Mouse (Mus musculus) limb, embryonic 11.5 days (tissue): ENCODE results near the gene Iqcc. TPM values are rescaled to one million over a fixed set of nuclear protein-coding genes. Genes with fewer than 3 reads are reported as not detected.

Experiments
- ATAC-seq: fragments of 200-750 bp; cut with Nextera tagmentation; 2 replicates; pipeline ENCODE4 v1.8.0; 2017; ENCODE audit warnings: low read depth; ENCODE audit not compliant: insufficient number of reproducible peaks, low FRiP score, low TSS enrichment
- DNase-seq: peaks from one replicate; pipeline ENCODE4 v3.0.0-alpha.2; 2015; ENCODE audit warnings: low spot score
- H3K27ac ChIP-seq: fragments of 300-500 bp; sonication (generic); replicated peaks from 2 replicates; pipeline ENCODE4 v1.5.1; 2014; ENCODE audit warnings: low read depth, mild to moderate bottlenecking, low read length
- H3K27me3 ChIP-seq: fragments of 300-500 bp; sonication (generic); 2 replicates; pipeline ENCODE4 v1.6.1; 2014; ENCODE audit warnings: mild to moderate bottlenecking, low read length, mixed read lengths; ENCODE audit not compliant: control insufficient read depth, insufficient read depth
- H3K36me3 ChIP-seq: fragments of 300-500 bp; sonication (generic); 2 replicates; pipeline ENCODE4 v1.6.1; 2014; ENCODE audit warnings: mild to moderate bottlenecking, low read length, moderate library complexity, mixed read lengths; ENCODE audit not compliant: control insufficient read depth, insufficient read depth
- H3K4me1 ChIP-seq: fragments of 300-500 bp; sonication (generic); 2 replicates; pipeline ENCODE4 v1.6.1; 2014; ENCODE audit warnings: low read length, mixed read lengths; ENCODE audit not compliant: control insufficient read depth, insufficient read depth
- H3K4me2 ChIP-seq: fragments of 300-500 bp; sonication (generic); 2 replicates; pipeline ENCODE4 v1.6.1; 2014; ENCODE audit warnings: low read depth, mild to moderate bottlenecking, moderate library complexity; ENCODE audit not compliant: severe bottlenecking
- H3K4me3 ChIP-seq: fragments of 300-500 bp; sonication (generic); 2 replicates; pipeline ENCODE4 v1.5.1; 2014; ENCODE audit warnings: low read depth, low read length
- H3K9ac ChIP-seq: fragments of 300-500 bp; sonication (generic); 2 replicates; pipeline ENCODE4 v1.6.1; 2014; ENCODE audit warnings: mild to moderate bottlenecking, low read length
- H3K9me3 ChIP-seq: fragments of 300-500 bp; sonication (generic); 2 replicates; pipeline ENCODE4 v1.6.1; 2016; ENCODE audit warnings: low read length; ENCODE audit not compliant: control insufficient read depth
- WGBS: fragments of 180-500 bp; shearing (Covaris S2); extraction: QIAGEN DNeasy Blood & Tissue Kit; methylation state at CpG from one replicate; pipeline ENCODE4 v1.1.7; 2014; 5-methylcytosine and 5-hydroxymethylcytosine counted together
- polyA plus RNA-seq: library from polyadenylated mRNA; unstranded; fragments of >200 nt; fragmentation: Nextera tagmentation; extraction: Ambion mirVana; gene quantifications from 2 replicates; pipeline ENCODE4 v1.2.1, GENCODE M21; 2014

Iqcc gene
- polyA plus RNA-seq: 26.4 and 35.0 TPM in 2 replicates

- WGBS: 4% methylated on average over 43 of the region's 44 CpGs
- H3K27me3 ChIP-seq: no peaks in the 10 kb centered on the region
- no peaks in the 10 kb centered on the region for H3K9me3 ChIP-seq
- peak within 1 kb of the TSS; percentile 46 for H3K4me3 ChIP-seq
- peak; percentile 93 for DNase-seq
- no peaks in the 10 kb centered on the region; the same call in none of the 2 replicates for H3K36me3 ChIP-seq
- peak within 1 kb of the TSS; percentile 69 for H3K9ac ChIP-seq
- peaks cover 14% of the 10 kb centered on the region for H3K4me1 ChIP-seq
- peak within 1 kb of the TSS; percentile 52; the same call in 1 of the 2 replicates for H3K27ac ChIP-seq
- H3K4me2 ChIP-seq: peak within 1 kb of the TSS; percentile 53
- peak; percentile 81; the same call in 1 of the 2 replicates for ATAC-seq
Measured at GRCm38 (mm10) chr4:129618786-129619691, at the start of gene Iqcc. Gene Iqcc, minus strand, starts transcription at chr4:129619099.

GRCm38 (mm10) chr4:129662255-129662813 is 43.4 kb upstream of the Iqcc start:
- 85% methylated on average over 3 of the region's 3 CpGs for WGBS
- H3K4me1 ChIP-seq: no peaks in the 10 kb centered on the region
- peaks cover 11% of the 10 kb centered on the region for H3K36me3 ChIP-seq
- no peak for DNase-seq
- H3K4me3 ChIP-seq: no peak overlapping the region
- H3K27ac ChIP-seq: no peak overlapping the region
- H3K9me3 ChIP-seq: no peaks in the 10 kb centered on the region
- no peak overlapping the region for H3K4me2 ChIP-seq
- no peak for ATAC-seq
- H3K27me3 ChIP-seq: no peaks in the 10 kb centered on the region
- H3K9ac ChIP-seq: no peak overlapping the region

- H3K27ac ChIP-seq: no peak overlapping the region
- H3K4me3 ChIP-seq: no peak overlapping the region
- ATAC-seq (no peak), DNase-seq (no peak)
- no peaks in the 10 kb centered on the region for H3K9me3 ChIP-seq
- 84% methylated on average over 3 of the region's 3 CpGs for WGBS
- H3K36me3 ChIP-seq: peaks cover 13% of the 10 kb centered on the region
- no peaks in the 10 kb centered on the region for H3K27me3 ChIP-seq
- H3K9ac ChIP-seq: no peak overlapping the region
- no peaks in the 10 kb centered on the region for H3K4me1 ChIP-seq
- no peak overlapping the region for H3K4me2 ChIP-seq
Measured at GRCm38 (mm10) chr4:129661584-129661983, 42.7 kb upstream of the Iqcc start.

- Histone ChIP-seq H3K9me3 (no peaks in the 10 kb centered on the region), H3K4me3 (no peak overlapping the region), H3K27ac (no peak overlapping the region), H3K4me2 (no peak overlapping the region), H3K36me3 (peaks cover 38% of the 10 kb centered on the region), H3K9ac (no peak overlapping the region), H3K4me1 (no peaks in the 10 kb centered on the region), H3K27me3 (no peaks in the 10 kb centered on the region)
- WGBS: 92% methylated on average over 14 of the region's 14 CpGs
- DNase-seq (no peak), ATAC-seq (no peak)
Measured at GRCm38 (mm10) chr4:129654770-129655169, 35.9 kb upstream of the Iqcc start.

- Histone ChIP-seq H3K9me3 (no peaks in the 10 kb centered on the region), H3K27me3 (no peaks in the 10 kb centered on the region), H3K4me3 (no peak overlapping the region), H3K4me2 (no peak overlapping the region), H3K36me3 (peaks cover 49% of the 10 kb centered on the region), H3K9ac (no peak overlapping the region), H3K27ac (no peak overlapping the region), H3K4me1 (no peaks in the 10 kb centered on the region)
- ATAC-seq (no peak), DNase-seq (no peak)
- WGBS: 94% methylated on average over 8 of the region's 8 CpGs
Measured at GRCm38 (mm10) chr4:129650359-129650758, 31.5 kb upstream of the Iqcc start.

- H3K9me3 ChIP-seq: no peaks in the 10 kb centered on the region
- no peak overlapping the region for H3K4me2 ChIP-seq
- no peak overlapping the region for H3K9ac ChIP-seq
- peaks cover 37% of the 10 kb centered on the region for H3K36me3 ChIP-seq
- H3K27ac ChIP-seq: no peak overlapping the region
- H3K4me3 ChIP-seq: no peak overlapping the region
- H3K27me3 ChIP-seq: no peaks in the 10 kb centered on the region
- no peaks in the 10 kb centered on the region for H3K4me1 ChIP-seq
- DNase-seq (no peak), ATAC-seq (no peak)
- WGBS: 85% methylated on average over 1 of the region's 1 CpGs
Measured at GRCm38 (mm10) chr4:129648656-129649055, 29.8 kb upstream of the Iqcc start.

GRCm38 (mm10) chr4:129645204-129645603 is 26.3 kb upstream of the Iqcc start:
- Histone ChIP-seq H3K4me3 (no peak overlapping the region), H3K4me2 (0 out of 2 replicates have a peak overlapping the region, but pooled peaks have one; percentile 4), H3K4me1 (no peaks in the 10 kb centered on the region), H3K27ac (no peak overlapping the region), H3K27me3 (no peaks in the 10 kb centered on the region), H3K36me3 (peaks cover 26% of the 10 kb centered on the region; the same call in 1 of the 2 replicates), H3K9me3 (no peaks in the 10 kb centered on the region), H3K9ac (no peak overlapping the region)
- no peak for DNase-seq
- 89% methylated on average over 6 of the region's 6 CpGs for WGBS
- no peak for ATAC-seq

- no peak overlapping the region for H3K9ac ChIP-seq
- WGBS: 49% methylated on average over 5 of the region's 5 CpGs
- H3K36me3 ChIP-seq: peaks cover 22% of the 10 kb centered on the region; the same call in 1 of the 2 replicates
- no peaks in the 10 kb centered on the region for H3K9me3 ChIP-seq
- H3K27me3 ChIP-seq: no peaks in the 10 kb centered on the region
- peak overlapping the region; percentile 96; the same call in 1 of the 2 replicates for H3K4me2 ChIP-seq
- H3K4me3 ChIP-seq: no peak overlapping the region
- no peak for DNase-seq
- no peak for ATAC-seq
- H3K4me1 ChIP-seq: peaks cover 11% of the 10 kb centered on the region
- H3K27ac ChIP-seq: no peak overlapping the region
Measured at GRCm38 (mm10) chr4:129641756-129642155, 22.9 kb upstream of the Iqcc start.
